Comparison of ENCODE assay signal across 21 mouse cellular contexts in genomic region chr17:75775518-75775917, GRCm38 (mm10).
DNase-seq lines count a peak whose midpoint lies in the region; ATAC-seq and TF ChIP-seq lines count a peak whose summit lies in the region.
"Had no signal": no experiment of that assay in that cellular context is flagged by ENCODE, and none has a peak within 500 bp of the region (broad histone marks: within the 10 kb centered on the region; RNA-seq: fewer than 3 reads in every experiment).

No protein-coding gene starts in this region.

- TF ChIP-seq CTCF in liver, adult 2 months (IDR thresholded peaks at IDR 0.05; ENCODE audit: low read depth, low read length), result no peak
- TF ChIP-seq CTCF in liver, postnatal 0 days (IDR thresholded peaks at IDR 0.05; ENCODE audit: low read depth), result no peak

- H3K79me2 ChIP-seq in liver, adult 2 months (ENCODE audit: control insufficient read depth, insufficient read depth, low read length), result no peaks in the 10 kb centered on the region

- WGBS in liver, adult 2 months, result 32% methylated on average over 3 of the region's 3 CpGs
- WGBS in liver, embryonic 11.5 days, result 73% methylated on average over 3 of the region's 3 CpGs
- WGBS in liver, embryonic 16.5 days (ENCODE audit: insufficient replicate concordance), result 63% methylated on average over 3 of the region's 3 CpGs
- 54% methylated on average over 3 of the region's 3 CpGs for WGBS in liver, postnatal 0 days (ENCODE audit: insufficient replicate concordance)
- WGBS in liver, embryonic 12.5 days (ENCODE audit: insufficient replicate concordance), result 61% methylated on average over 3 of the region's 3 CpGs

- no peak overlapping the region for H3K9ac ChIP-seq in liver, adult 2 months (ENCODE audit: low read depth, low read length)
- H3K9ac ChIP-seq in liver, embryonic 11.5 days (ENCODE audit: low read depth, low read length), result no peak overlapping the region
- H3K9ac ChIP-seq in liver, embryonic 16.5 days (ENCODE audit: low read depth, low read length), result no peak overlapping the region
- H3K9ac ChIP-seq in liver, postnatal 0 days (replicated peaks), result no peak overlapping the region
- H3K9ac ChIP-seq in liver, embryonic 12.5 days, result no peak overlapping the region

- H3K36me3 ChIP-seq in liver, adult 2 months (ENCODE audit: control insufficient read depth, insufficient read depth, low read length), result no peaks in the 10 kb centered on the region
- no peaks in the 10 kb centered on the region for H3K36me3 ChIP-seq in liver, embryonic 11.5 days (ENCODE audit: control insufficient read depth, insufficient read depth, low read length)
- no peaks in the 10 kb centered on the region for H3K36me3 ChIP-seq in liver, embryonic 16.5 days (ENCODE audit: control insufficient read depth, insufficient read depth)
- H3K36me3 ChIP-seq in liver, postnatal 0 days (replicated peaks; ENCODE audit: insufficient read depth, low read length), result no peaks in the 10 kb centered on the region
- H3K36me3 ChIP-seq in liver, embryonic 12.5 days, result no peaks in the 10 kb centered on the region
- H3K36me3 ChIP-seq: G1E had no signal

- no peak for TF ChIP-seq POLR2A in liver, adult 2 months (IDR thresholded peaks at IDR 0.05; ENCODE audit: extremely low read depth, insufficient read depth, low read length)

- no peaks in the 10 kb centered on the region for H3K4me1 ChIP-seq in liver, adult 2 months (ENCODE audit: control insufficient read depth, insufficient read depth, low read length)
- no peaks in the 10 kb centered on the region for H3K4me1 ChIP-seq in liver, embryonic 11.5 days (replicated peaks; ENCODE audit: control insufficient read depth, insufficient read depth, low read length)
- H3K4me1 ChIP-seq in liver, embryonic 16.5 days (ENCODE audit: control insufficient read depth, low read depth, low read length), result no peaks in the 10 kb centered on the region
- no peaks in the 10 kb centered on the region; the same call in 1 of the 2 replicates for H3K4me1 ChIP-seq in liver, postnatal 0 days (ENCODE audit: insufficient read depth)
- H3K4me1 ChIP-seq in liver, embryonic 12.5 days, result no peaks in the 10 kb centered on the region

- no peak overlapping the region for H3K4me2 ChIP-seq in liver, embryonic 11.5 days
- no peak overlapping the region for H3K4me2 ChIP-seq in liver, embryonic 16.5 days (ENCODE audit: low read depth, low read length)
- no peak overlapping the region for H3K4me2 ChIP-seq in liver, postnatal 0 days (ENCODE audit: low read depth, low read length)
- no peak overlapping the region for H3K4me2 ChIP-seq in liver, embryonic 12.5 days

- peak; percentile 83 for DNase-seq in liver, adult 2 months (ENCODE audit: extremely low read depth, low read depth, low spot score)
- DNase-seq in liver, embryonic 11.5 days (ENCODE audit: low spot score), result no peak
- DNase-seq in liver, result no peak
- DNase-seq in liver, postnatal 0 days, result no peak
- DNase-seq: adrenal gland, adult 2 months; adrenal gland, adult 8-10 months; adrenal gland, postnatal 10 days; adrenal gland, postnatal 14 days; adrenal gland, postnatal 25 days; adrenal gland, postnatal 36 days; B cell, adult 2 months; cerebellum, adult 11 months; cerebellum, adult 11-12 months; cerebellum, adult 18-20 months had no signal

- TF ChIP-seq EP300 in liver, postnatal 0 days (IDR thresholded peaks at IDR 0.05; ENCODE audit: low read depth), result no peak

- ATAC-seq in liver, embryonic 11.5 days (replicated peaks; ENCODE audit: low FRiP score), result no peak
- 0 out of 2 replicates have a peak, but pooled peaks have one; percentile 44 for ATAC-seq in liver, embryonic 16.5 days (ENCODE audit: low read depth)
- ATAC-seq in liver, postnatal 0 days, result peak; percentile 66; the same call in 1 of the 2 replicates
- ATAC-seq in liver, embryonic 12.5 days, result no peak
- ATAC-seq: activated CD4-positive, CD25-positive, alpha-beta regulatory T cell, adult 4 months; CD4-positive, CD25-positive, alpha-beta regulatory T cell, adult 4 months; Patski had no signal

- H3K27me3 ChIP-seq in liver, adult 2 months (ENCODE audit: control insufficient read depth, insufficient read depth, low read length), result 0 out of 2 replicates have a peak, but pooled peaks cover 2% of the 10 kb centered on the region
- no peaks in the 10 kb centered on the region for H3K27me3 ChIP-seq in liver, embryonic 11.5 days (replicated peaks; ENCODE audit: control insufficient read depth, insufficient read depth, low read length)
- H3K27me3 ChIP-seq in liver, embryonic 16.5 days (ENCODE audit: control insufficient read depth, insufficient read depth, low read depth, low read length), result no peaks in the 10 kb centered on the region
- H3K27me3 ChIP-seq in liver, postnatal 0 days (ENCODE audit: insufficient read depth, low read length), result no peaks in the 10 kb centered on the region
- no peaks in the 10 kb centered on the region for H3K27me3 ChIP-seq in liver, embryonic 12.5 days (replicated peaks)
- H3K27me3 ChIP-seq: CH12.LX, Patski had no signal

- no peak overlapping the region for H3K27ac ChIP-seq in liver, adult 2 months (replicated peaks; ENCODE audit: insufficient read depth, low read depth, low read length)
- H3K27ac ChIP-seq in liver, embryonic 11.5 days (ENCODE audit: low read depth, low read length), result no peak overlapping the region
- no peak overlapping the region for H3K27ac ChIP-seq in liver, embryonic 16.5 days (ENCODE audit: low read length)
- no peak overlapping the region for H3K27ac ChIP-seq in liver, postnatal 0 days (ENCODE audit: low read depth)
- no peak overlapping the region for H3K27ac ChIP-seq in liver, embryonic 12.5 days

- no peaks in the 10 kb centered on the region for H3K9me3 ChIP-seq in liver, embryonic 11.5 days (ENCODE audit: control insufficient read depth, low read length)
- no peaks in the 10 kb centered on the region for H3K9me3 ChIP-seq in liver, embryonic 16.5 days (replicated peaks; ENCODE audit: control insufficient read depth, low read length)
- no peaks in the 10 kb centered on the region for H3K9me3 ChIP-seq in liver, postnatal 0 days (ENCODE audit: low read length)
- no peaks in the 10 kb centered on the region for H3K9me3 ChIP-seq in liver, embryonic 12.5 days (replicated peaks)

- no peak overlapping the region for H3K4me3 ChIP-seq in liver, adult 2 months (ENCODE audit: insufficient read depth, low read depth, low read length)
- H3K4me3 ChIP-seq in liver, embryonic 11.5 days (ENCODE audit: low read depth, low read length), result no peak overlapping the region
- no peak overlapping the region for H3K4me3 ChIP-seq in liver, embryonic 16.5 days (ENCODE audit: low read depth, low read length)
- no peak overlapping the region for H3K4me3 ChIP-seq in liver, postnatal 0 days (ENCODE audit: low read depth, low read length)
- H3K4me3 ChIP-seq in liver, embryonic 12.5 days, result no peak overlapping the region

Comparison
In these comparisons a context has a peak if more than half of its experiments do, and no peak if none do; other contexts are left out.
1. ATAC-seq: peak in liver, embryonic 16.5 days (single experiment) and liver, postnatal 0 days (single experiment); none in liver, embryonic 11.5 days (single experiment) and liver, embryonic 12.5 days (single experiment).